Mouse (Mus musculus): ENCODE measurements around the gene Lmna.

Gene Lmna

DNA sequence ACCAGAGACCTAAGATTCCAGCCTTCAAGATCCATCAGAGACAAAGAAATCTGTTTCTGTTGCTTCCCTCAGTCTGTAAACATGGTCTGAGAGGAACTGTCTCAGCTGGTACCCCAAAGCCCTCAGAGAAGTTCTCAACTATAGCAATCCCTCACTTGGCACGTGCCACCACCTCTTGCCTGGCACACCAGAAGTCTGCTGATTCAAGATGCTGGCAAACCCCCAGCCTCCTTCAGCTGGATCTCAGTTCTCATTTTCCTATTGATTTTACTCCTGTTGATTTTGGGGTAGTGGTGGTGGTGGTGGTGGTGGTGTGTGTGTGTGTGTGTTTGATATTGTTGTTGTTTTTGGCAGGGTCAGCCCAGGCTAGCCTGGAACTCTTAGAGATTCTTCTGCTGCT, 36.2 kb downstream of the Lmna start:
- DNase-seq (ENCODE audit: low spot score in 2 of 2) = no peak

DNA sequence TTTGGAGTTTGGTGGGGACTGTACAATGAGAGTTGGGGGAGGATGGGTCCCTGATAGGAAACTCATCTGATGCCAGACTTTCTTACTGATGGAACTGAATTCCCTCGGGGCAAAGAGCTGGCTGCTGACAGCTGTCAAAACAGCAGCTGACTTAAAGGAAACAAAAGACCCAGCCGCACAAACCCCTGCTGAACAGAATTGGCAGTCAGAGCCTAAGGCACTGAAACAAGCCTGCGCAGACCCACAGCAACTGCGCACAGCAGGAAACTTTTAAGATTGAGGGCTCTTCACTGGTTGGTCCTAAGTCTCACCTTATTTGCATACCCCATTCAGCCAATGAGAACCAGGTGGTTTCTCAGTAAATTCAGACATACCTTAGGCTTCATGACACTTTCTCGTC, 36.7 kb downstream of the Lmna start:
- DNase-seq (ENCODE audit: low spot score in 2 of 2) = no peak

DNA sequence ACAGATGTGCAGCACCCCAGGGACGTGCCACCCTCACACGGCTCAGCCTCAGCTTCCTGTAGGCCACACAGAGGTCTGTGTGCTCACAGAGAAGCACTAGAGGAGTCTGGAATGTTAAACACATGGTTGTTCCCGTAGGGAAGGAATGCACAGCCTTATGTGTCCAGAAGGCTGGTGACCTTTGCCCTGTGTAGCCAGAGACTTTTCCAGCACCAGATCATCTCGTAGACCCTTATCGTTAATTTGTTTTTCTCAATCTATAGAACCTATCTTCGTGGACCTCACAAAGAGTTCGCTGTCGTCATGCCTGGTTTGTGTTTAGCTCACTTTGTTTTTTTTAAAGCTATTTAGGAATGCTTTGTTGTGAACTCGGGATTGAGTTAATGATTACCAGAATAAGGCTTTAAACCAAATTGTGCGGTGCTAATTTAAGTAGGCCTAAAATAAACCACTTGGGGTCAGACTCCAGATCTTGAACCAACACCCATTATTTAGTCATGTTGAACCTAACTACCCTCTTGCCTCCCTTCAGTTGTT, 38.7 kb downstream of the Lmna start:
- DNase-seq (ENCODE audit: low spot score in 2 of 2) = no peak

DNA sequence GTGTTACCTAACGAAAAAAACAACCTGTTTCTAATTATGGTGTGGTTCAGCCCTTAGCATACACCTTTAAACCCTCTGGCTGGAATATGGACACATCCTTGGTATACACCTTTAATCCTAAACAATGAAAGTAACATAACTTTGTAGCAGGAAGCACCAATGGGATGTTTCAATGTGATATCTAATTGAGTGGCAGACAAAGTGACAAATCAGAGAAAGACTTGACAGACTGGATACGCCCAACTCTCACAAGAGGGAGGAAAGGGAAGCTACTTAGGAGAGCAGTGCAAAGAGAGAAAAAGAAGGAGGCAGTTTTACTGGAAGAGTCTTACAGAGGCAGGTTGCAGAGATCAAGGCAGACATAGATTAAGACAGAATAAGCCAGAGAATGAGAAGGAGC, 40.3 kb downstream of the Lmna start:
- DNase-seq (ENCODE audit: low spot score in 2 of 2) = no peak

DNA sequence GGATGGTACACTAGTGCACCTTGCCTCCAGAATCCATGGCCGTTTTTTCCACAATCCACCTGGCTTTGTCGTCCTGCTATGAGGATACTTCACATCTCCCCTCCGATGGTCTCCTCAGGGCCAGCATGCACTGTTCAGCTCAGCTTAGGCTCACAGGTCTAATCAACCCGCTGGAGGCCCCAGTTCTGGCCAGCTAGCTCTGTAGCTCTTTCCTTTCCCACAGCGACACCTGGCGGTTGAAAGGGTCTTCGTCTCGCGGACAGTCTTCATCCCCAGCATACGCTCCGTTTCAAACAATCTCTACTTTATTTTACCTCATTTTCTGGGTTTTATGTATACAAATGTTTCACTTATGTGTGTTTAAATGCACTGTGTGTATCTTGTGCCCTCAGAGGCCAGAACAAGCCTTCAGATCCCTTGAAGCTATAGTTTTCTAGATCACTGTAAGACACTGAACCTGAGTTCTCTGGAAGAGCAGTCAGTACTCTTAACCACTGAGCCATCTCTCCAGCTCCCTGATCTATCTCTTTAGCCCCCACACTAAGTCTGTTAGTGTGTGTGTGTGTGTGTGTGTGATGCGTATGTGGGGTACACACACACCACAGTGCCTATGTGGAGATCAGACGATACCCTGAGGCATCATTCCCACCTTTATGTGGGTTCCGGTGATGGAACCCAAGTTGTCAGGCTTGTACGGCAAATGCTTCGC, 42.5 kb downstream of the Lmna start:
- DNase-seq (ENCODE audit: low spot score in 2 of 2) = peak; percentile 89 to 94

DNA sequence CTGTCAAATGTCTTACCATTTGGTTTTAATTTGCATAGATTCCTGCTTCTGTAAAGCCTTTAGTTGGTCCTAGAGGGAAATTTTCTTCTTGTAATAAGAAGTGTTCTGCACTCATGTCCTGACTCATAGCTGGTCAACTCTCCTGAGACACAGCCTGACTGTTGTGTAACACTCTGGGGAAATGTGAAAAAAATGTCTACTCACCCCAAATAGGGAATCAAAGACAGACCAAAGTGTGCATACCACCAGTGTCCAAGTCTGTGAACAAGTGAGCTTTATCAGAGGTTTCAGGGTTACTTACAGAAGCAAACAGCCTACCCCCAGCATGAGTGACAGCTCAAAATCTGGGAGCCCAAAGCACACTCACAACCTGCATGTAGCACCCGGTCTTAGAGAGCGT, 44.6 kb downstream of the Lmna start:
- DNase-seq (ENCODE audit: low spot score in 2 of 2) = no peak

DNA sequence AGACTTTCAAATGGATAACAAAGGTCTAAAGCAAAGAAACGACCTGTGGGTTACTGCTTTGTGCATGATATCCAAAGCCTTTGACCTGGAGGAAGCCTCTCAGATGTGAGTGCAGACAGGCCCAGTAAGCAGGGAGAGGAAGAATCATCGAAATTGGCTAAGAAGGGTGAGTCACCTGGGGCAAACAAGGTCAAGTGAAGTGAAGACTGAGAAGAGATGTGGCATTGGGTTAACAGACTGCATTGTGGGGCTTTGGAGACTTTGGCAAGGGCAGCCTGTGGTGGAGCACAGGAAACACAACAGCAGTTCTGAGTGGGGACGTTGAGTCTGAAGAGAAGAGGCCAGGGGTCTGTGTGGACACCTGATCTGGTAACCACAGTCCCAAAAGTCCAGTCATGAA, 45.3 kb downstream of the Lmna start:
- DNase-seq (ENCODE audit: low spot score in 2 of 2) = no peak

DNA sequence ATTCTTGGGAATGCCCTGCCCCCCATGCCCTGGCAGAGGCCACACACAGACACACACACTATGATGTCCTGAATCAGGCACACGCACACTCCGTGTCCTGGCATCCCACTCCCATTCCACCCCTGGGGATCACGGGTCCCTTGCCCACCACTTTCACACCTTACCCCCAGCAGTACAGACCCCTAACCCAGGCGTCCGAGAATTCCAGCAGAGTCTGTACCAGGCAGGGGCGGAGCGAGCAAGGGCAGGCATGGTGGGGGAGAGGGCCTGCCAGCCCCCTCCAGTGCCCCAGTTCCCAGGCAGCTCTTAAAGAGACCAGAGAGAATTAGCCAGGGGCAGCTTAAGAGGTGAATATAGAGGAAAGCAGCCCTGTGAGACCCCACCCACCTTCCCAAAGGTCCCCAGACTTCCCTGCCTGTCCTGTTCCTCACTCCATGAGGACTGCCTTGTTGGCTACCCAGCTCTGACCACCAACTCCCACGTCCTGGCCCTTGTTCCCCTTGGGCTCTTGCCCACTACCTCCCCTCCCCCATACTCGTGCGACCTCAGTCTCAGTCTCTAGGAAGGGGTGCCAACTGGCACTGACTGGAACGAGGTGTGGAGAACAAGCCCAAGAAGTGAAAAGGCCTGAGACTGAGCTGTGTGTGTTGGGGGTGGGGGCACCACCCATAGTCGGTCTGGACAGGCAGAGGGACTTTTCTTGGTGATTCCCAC, 48.6 kb downstream of the Lmna start, which contains the start of gene Sema4a:
Sema4a (minus strand) TSS at position 200 of the 714 bp plus-strand sequence.
- DNase-seq (ENCODE audit: low spot score in 2 of 2) = peak; percentile 77 to 80

DNA sequence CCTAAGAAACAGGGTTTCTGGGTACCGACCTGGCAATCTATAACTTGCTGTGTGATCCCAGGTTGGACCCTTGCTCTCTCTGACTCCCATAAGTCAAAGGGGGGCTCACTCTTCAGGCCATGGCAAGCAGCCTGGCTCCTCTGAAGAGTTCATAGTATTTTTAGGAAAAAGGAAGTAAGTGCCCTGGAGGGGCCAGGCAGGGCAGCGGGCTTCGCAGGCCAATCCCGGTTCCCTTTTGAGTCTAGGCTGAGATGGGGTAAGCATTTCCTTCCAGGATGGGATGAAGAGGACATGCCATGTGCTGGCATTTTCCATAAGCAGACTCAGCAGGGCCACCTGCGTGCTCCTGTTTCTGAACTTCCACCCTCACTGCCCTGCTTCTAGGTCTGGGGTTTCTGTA, 49.7 kb downstream of the Lmna start:
- DNase-seq (ENCODE audit: low spot score in 2 of 2) = no peak

DNA sequence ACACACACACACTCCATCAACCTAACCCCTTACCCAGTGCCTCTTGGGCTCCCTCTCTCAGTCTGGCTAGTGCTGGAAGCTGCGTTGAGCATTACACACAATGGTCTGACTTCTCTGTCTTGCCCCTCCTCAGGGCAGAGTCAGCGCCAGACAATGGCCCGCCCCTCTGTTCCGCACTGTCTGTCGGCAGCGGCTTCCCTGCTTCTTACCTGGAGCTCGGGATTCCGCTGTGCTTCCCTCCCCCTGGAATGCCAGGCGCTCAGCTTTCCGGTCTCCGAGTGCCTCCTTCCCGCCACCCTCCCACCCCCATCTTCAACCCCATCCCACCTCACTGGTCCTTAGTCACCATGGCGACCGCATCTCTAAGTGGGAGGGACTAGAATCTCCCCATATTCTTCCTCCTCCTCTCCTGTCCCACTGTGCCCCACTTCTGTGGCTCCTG, 51.0 kb downstream of the Lmna start:
- peak; percentile 70 to 78 for DNase-seq (ENCODE audit: low spot score in 2 of 2)

DNA sequence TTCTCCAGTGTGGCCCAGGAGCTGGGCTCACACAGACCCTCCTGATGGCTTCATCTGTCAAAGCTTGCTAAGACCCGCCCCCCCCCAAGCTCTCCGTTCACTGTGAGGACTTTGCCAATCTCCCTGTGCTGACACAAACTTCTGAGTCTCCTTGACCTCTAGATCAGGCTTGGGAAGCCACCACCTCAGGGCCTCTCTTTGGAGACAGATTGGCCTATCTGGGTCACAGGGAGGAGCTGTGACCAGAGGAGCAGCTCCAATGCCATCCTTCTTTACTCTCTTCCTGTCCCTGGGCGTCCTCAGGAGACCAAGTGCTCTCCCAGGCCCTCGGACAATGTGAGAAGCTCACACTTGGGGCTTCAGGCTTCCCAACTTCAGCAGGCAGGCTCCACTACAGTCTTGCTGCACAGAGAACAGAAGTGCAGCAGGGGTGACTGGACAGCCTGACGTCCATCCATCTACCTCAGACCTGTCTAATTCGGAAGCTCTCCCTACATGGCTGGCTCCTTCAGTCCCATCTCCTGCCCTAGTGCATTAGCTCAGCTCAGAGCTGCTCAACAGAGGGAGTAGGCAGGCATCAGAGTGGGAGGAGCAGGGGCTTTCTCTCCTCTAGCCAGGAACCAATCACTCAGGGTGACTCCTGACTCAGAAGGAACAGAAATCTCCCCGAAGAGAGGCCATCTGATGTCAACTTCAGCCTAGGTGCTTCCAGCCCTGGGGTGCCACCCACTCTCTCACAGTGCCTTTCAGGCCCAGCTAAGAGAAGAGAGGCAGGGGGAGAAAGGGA, 52.8 kb downstream of the Lmna start:
- DNase-seq (ENCODE audit: low spot score in 2 of 2) = no peak

DNA sequence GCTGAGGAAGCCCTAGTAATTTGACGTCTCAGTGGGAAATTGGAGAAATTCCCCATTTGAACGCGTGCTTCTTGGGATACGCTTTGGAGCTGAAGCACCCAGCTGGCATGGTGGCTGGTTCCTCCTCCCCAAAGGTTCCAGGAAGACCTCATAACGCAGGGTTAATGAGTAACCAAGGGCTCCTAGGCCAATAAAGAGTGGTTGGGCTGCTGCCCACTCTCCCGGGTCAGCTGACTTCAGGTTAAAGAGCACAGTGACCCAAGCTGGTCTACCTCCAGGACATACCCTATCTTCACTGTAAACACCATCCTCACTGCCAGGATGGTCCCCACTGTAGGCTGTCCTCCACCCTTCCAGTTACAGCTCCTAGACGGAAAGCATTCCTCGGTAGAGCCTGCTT, 53.4 kb downstream of the Lmna start:
- DNase-seq (ENCODE audit: low spot score in 2 of 2) = no peak

DNA sequence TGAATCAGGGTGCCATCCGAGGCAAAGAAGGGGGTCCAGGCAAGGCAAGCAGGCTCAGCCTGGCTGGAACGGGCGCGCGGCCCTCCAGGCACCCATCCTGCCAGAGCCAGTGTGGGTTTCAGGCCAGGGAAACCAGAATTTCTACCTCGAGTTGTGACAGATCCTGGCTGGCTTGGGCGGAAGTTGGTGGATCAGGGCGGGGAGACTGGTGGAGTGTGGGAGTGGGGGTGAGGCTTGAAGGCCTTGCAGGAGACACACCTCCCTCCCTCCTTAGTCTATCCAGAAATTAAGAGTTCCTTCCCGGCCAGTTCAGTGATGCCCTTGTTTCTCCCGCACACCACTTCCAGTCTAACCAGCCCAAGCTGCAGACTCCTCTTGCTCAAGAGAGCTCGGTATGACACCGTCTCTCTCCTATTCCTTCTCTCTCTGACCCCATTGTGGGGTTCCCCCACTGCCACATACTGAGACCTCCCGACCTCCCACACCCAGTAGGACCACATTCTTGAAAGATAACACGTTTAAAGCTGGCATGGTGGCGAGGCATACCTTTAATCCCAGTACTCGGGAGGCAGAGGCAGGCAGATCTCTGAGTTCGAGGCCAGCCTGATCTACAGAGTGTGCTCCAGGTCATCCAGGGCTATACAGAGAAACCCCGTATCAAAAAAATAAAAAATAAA, 54.0 kb downstream of the Lmna start:
- no peak for DNase-seq (ENCODE audit: low spot score in 2 of 2)

DNA sequence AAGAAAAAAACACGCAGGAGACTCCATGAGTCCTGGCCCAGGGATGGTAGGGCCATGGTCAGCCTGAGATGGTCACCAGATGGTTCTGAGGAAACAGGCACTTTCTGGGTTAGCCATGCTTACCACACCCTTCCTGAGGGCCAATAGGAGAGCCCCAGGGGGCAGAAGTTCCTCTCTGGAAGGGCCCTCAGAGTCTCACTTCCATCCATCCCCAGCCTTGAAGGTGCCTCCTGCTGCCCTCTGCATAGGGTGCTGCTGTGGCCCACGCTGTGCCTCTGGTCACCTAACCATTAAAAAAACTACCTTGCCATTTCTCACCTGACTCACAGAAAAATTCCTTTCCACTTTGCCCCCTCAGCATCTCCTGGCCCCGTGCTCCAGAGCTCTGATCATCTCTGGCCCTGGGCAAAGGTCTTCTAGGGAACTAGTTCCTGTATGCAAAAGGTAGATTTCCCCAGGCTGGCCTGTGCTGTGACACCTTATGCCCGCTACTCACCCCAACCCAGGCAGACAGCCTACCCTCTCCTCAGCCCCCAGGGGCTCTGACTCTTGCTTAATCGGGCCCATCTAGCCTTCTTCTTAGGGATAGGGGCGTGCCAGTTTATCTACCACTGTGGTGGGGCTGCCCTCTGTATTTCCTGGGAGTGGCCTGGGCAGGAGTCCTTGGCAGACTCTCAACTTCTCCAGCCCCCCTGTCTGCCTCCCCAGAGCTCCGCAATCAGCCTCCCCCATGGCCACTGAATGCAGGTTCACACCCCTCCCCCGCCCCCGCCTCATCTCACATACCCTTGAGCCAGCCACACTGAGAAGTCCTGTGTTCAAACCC, 54.8 kb downstream of the Lmna start:
- DNase-seq (ENCODE audit: low spot score in 2 of 2) = no peak

DNA sequence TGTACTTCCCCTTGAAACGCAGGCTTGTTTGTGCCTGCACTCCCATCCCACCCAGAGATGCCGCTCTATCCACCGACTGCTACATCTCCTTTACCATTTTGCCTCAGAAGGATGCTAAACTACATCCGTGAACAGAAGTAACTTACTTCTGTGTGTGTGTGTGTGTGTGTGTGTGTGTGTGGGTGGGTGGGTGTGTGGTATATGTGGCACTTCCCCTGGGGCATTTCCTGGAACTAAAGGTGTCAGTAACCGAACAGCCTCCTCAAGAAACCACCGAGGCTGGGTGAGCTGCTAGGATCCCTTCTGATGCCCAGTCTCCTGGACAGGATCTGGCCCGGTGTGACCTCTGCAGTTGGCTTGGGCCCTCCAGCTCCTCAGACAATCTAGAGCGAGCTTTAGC, 55.8 kb downstream of the Lmna start:
- no peak for DNase-seq (ENCODE audit: low spot score in 2 of 2)

DNA sequence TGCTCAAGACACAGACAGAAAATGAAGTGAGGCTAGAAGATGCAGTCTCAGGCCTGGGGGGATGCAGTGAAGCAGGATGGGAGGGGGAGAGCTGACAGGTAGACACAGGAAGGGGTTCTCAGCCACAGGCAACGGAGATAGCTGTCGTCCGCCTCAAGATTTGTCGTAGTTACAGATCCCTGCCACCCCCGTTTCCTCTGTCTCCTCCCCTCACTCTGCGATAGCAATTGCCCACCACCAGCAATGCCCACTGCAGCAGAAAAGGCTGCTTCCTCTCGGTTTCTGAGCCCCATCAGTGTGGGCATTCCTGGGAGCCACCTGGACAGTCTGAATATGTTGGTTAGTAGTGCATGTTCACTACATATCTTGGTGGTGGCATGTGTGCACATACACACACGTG, 56.4 kb downstream of the Lmna start:
- no peak for DNase-seq (ENCODE audit: low spot score in 2 of 2)

DNA sequence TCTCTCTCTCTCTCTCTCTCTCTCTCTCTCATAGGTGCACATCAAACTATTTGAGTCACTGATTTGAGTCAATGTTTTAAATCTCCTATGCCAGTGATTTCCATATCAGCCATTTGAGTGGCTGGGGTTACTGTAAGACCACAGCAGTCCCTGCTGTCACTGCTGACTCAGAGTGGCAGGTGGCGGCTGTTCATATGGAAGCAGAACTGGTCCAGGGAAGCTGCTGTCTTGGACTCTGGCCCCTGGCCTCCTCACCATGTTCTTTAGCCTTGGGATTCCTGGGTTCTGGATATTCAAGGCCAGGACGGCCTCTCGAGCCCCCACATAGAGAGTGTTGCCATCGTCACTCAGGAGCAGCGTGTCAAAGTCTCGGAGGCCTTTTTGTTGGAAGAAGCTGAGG, 57.0 kb downstream of the Lmna start:
- DNase-seq (ENCODE audit: low spot score in 2 of 2) = no peak

DNA sequence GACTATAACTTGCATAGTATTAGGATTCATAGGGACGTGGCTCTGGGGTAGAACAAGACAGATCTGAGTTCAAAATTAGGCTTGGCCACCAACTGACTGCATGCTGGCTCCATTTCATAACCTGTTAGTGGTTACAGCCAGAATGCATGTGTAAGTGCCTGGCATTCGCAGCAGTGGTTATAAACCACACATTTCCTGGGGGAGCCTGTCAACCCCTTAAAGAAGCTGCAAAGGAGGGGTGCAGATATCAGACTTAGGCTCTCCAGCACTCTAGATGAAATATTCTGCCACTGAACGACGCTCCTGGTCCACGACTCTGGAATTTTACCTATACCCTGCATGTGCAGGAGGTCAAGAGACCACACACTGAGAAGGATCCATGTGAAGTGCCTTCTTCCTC, 57.5 kb downstream of the Lmna start:
- DNase-seq (ENCODE audit: low spot score in 2 of 2) = no peak

DNA sequence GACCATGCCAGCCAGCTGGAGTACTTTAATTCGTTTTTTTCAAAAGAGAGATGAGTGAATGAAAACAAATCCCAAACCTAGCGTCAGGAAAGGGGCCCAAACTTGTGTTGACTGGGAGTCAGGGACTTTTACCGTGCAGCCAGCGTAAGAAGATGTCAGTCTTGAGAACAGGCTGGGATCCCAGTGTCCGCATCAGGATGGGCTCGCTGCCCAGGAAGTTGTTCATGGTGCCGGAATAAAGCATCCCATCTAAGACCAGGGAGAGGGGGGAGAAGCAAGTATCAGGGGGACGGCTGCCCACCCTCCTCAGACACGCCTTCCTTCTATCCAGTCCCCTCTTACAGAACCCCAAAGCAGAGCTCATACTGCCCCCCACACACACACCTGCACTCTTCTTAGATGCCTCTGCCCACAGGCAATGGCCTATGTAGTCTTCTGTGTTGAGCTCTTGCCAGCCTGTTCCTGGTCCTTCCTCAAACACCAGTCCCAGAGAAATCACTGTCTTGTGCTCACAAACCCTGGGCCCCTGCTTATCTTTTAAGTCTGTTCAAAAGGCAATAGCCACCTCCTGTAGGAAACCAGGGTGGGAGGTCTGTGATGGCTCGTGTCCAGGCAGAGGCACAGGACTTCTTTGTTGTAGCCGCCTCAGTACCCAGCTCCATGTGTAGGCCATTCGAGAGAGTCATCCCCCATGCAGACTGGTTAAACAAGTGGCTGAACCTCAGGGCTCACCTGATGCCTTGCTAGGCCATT, 59.2 kb downstream of the Lmna start:
- DNase-seq (ENCODE audit: low spot score in 2 of 2) = no peak

DNA sequence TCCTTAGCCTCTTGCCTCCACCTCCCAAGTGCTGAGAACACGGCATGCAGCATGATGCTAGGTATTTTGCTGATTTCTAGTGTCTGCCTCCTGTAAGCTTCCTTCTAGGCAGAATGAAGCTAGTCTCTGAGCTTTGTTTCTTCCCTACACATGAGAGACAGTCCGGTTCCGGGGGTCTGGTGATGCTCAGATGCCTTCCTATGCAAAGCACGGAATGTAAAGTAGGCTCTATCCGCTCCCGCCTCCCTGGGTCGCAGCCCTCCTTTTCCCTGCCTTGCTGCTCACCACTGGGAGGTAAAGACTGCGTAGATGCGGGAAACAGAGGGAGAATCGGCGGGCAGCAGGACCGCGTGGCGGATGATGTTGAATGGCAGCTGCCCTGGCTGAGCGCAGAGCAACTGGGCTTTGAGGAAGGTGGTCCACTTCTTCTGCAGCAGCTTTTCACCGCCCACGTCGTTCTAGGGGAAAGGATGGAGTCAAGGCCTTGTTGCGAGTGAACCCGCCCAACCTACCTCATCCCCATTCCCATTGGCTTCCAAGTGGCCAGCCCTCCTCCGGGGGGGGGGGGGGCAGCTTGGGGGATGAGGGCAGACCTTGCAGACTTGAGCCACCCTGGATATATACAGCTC, 60.2 kb downstream of the Lmna start:
- no peak for DNase-seq (ENCODE audit: low spot score in 2 of 2)

Measured in right cerebral cortex, postnatal 10 days (tissue).